Mouse (Mus musculus): ENCODE measurements around the gene Atp2a2. TPM values are rescaled to one million over a fixed set of nuclear protein-coding genes. Genes with fewer than 3 reads are reported as not detected.
A peak's percentile ranks its signal among the peaks of the same experiment; 100 is the strongest.

The Atp2a2 gene
- polyA plus RNA-seq, 1 experiment from 2014 or later: 43.5 TPM

DNA sequence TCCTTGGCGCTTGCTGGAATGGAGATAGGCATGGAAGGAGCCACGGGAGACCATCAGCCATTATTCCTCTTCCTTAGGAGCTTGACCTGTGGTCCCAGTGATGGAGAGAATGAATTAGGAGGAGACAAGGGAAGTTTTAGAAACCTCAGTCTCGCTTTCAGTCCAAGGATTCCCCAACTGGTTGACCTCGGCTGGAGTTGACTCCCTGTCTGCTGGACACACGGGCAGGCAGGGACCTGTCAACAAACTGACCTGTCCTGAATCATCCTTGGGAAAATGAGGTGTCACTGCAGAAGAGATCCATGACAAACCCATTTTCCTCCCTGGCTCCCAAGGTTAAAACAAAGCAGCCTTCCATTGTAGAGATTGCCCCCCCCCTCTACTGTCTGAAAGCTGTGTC lies 14.9 kb upstream of the Atp2a2 start:
- 84% methylated on average over 5 of the region's 5 CpGs for WGBS
- no peak overlapping the region for H3K4me2 ChIP-seq
- H3K36me3 ChIP-seq: no peaks in the 10 kb centered on the region
- H3K27ac ChIP-seq (replicated peaks): no peak overlapping the region
- H3K4me1 ChIP-seq (replicated peaks): peaks cover 22% of the 10 kb centered on the region
- no peak for ATAC-seq (ENCODE audit: low read depth)
- no peak overlapping the region for H3K9ac ChIP-seq
- H3K27me3 ChIP-seq: no peaks in the 10 kb centered on the region
- no peaks in the 10 kb centered on the region for H3K9me3 ChIP-seq
- H3K4me3 ChIP-seq: no peak overlapping the region

DNA sequence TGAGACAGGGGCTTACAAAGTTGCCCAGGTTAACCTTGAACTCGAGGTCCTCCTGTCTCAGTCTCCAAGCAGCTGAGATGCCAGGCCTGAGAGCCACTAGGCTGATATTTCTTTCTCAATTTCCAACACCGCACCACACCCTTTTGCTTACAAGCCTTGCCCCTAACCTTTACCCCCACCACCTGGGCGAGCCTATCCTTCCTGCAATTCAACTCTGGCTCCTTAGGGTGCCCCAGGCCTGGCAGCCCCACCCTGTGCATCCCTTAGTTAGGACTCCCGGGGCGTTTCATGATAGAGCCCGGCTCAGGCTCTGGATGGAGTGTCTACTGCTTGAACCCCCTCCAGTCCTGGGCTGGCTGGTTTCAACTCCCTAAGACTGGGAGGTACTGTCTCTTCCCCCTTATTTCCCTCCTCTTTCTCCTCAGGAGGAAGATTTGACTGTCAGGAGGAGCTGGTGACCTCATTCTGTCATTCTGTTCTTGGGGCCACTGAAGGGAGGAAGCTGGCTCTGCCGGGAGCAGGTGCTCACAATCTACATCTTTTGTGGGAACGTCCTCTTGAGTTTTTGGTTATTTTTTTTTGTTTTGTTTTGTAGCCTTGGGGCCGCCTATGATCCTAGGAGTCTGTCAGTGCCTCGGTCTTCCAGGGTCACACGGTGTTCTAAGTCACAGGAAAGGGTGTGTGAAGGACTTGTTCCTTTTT lies 14.2 kb upstream of the Atp2a2 start:
- Histone ChIP-seq H3K9ac (no peak overlapping the region), H3K27ac (replicated peaks) (no peak overlapping the region), H3K4me1 (replicated peaks) (peaks cover 25% of the 10 kb centered on the region), H3K27me3 (no peaks in the 10 kb centered on the region), H3K36me3 (no peaks in the 10 kb centered on the region), H3K4me2 (no peak overlapping the region), H3K4me3 (no peak overlapping the region), H3K9me3 (no peaks in the 10 kb centered on the region)
- 84% methylated on average over 11 of the region's 11 CpGs for WGBS
- no peak for ATAC-seq (ENCODE audit: low read depth)

DNA sequence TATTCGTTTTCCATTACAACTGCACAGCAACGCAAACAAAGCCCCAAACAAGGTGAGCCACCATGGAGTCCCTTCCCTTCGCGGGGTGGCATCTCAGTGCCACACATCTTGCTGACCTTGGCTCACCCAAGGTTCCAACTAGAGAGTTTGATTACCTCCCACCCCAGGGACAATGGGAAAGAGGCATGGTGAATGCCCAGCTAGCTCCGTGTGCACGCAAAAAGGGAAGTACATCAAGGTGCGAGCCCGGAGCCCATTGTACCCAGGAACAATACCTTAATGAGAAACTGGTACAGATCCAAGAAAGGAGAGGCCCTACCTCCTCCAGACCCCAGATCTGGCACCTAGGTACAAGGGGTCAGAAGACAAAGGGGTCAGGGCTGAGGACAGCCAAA lies 12.1 kb upstream of the Atp2a2 start:
- Histone ChIP-seq H3K9ac (no peak overlapping the region), H3K4me2 (peak overlapping the region; percentile 20; the same call in 1 of the 2 replicates), H3K27me3 (no peaks in the 10 kb centered on the region), H3K4me3 (no peak overlapping the region), H3K4me1 (replicated peaks) (peaks cover 28% of the 10 kb centered on the region), H3K9me3 (no peaks in the 10 kb centered on the region), H3K36me3 (no peaks in the 10 kb centered on the region), H3K27ac (replicated peaks) (no peak overlapping the region)
- 35% methylated on average over 8 of the region's 8 CpGs for WGBS
- no peak for ATAC-seq (ENCODE audit: low read depth)

DNA sequence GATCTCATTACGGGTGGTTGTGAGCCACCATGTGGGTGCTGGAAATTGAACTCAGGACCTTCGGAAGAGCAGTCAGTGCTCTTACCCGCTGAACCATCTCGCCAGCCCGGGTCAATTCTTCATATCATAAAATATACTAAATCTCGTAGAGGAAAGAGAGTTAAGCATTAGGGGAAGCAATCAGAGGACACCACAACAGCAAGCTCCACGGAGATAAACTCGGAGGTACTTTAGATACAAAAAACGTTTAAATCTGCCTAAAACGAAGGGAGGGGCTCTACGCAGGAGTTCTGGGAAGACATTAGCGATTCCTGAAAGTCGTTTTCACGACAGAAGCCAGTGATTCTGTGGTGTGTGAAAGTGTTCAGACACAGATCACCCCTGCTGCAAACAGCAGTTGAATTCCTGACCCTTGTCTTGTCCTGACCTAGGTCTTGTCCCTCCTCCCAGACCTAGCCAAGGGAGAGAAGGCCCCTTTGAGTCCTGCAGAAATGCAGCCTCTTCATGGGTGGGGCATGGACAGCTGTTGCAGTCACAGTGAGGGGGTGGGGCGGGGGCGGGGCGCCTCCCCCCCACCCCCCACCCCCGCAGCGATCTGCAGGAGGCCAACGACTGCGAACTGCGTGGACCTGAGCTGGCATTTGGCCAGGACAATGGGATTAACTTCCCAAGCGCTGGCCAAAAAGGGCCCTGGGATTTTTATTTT lies 11.5 kb upstream of the Atp2a2 start:
- 43% methylated on average over 22 of the region's 23 CpGs for WGBS
- H3K4me2 ChIP-seq: peak overlapping the region; percentile 20; the same call in 1 of the 2 replicates
- ATAC-seq (ENCODE audit: low read depth): no peak

DNA sequence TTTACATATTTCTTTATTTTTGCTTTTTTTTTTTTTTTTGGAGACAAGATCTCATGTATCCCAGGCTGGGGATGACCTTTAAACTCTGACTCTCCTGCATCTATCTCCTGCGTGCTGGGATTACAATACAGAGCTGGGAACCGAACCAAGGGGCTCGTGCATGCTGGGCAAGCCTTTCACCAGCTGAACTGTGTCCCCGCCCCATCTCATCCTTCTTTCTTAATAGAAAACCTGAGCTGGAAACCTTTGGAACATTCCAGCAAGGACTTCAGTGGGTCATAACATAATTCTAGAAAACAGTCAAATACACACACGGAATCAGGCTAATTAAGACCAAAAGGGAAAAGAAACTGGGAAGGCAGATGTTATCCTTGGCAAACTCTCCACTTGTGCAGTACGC lies 10.0 kb upstream of the Atp2a2 start:
- Histone ChIP-seq H3K4me3 (no peak overlapping the region), H3K27me3 (no peaks in the 10 kb centered on the region), H3K36me3 (no peaks in the 10 kb centered on the region), H3K27ac (replicated peaks) (no peak overlapping the region), H3K4me2 (no peak overlapping the region), H3K9me3 (no peaks in the 10 kb centered on the region), H3K4me1 (replicated peaks) (peaks cover 16% of the 10 kb centered on the region), H3K9ac (no peak overlapping the region)
- 74% methylated on average over 6 of the region's 6 CpGs for WGBS
- ATAC-seq (ENCODE audit: low read depth): no peak

More for the DNA sequence above, 11.5 kb upstream of the Atp2a2 start:
- Histone ChIP-seq H3K27ac (replicated peaks) (no peak overlapping the region), H3K36me3 (no peaks in the 10 kb centered on the region), H3K4me3 (no peak overlapping the region), H3K27me3 (no peaks in the 10 kb centered on the region), H3K9me3 (no peaks in the 10 kb centered on the region), H3K4me1 (replicated peaks) (peaks cover 22% of the 10 kb centered on the region), H3K9ac (0 out of 2 replicates have a peak overlapping the region, but pooled peaks have one; percentile 8)

DNA sequence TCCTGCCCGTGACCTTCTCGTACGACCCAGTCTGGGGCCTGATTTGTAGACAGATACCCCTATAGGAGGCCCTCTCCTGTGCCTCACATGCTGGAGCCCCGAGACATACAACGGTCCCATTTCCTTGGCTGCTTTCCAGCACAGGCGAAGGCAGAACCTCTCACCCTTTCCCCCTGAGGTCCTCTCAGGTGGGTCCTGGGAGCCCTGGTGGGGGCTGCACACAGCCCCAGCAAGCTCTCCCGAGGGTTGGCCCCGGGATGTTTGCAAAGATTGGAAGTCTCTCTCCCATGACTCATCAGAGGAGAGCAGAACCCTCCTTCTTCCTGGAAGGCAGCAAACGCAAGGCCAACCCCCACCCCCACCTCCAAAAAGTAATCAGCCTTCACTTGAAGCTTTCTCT lies 9.4 kb upstream of the Atp2a2 start:
- no peaks in the 10 kb centered on the region for H3K27me3 ChIP-seq
- H3K27ac ChIP-seq (replicated peaks): no peak overlapping the region
- H3K4me2 ChIP-seq: no peak overlapping the region
- H3K4me1 ChIP-seq (replicated peaks): peaks cover 16% of the 10 kb centered on the region
- WGBS: 69% methylated on average over 9 of the region's 9 CpGs
- H3K9me3 ChIP-seq: no peaks in the 10 kb centered on the region
- no peak overlapping the region for H3K4me3 ChIP-seq
- ATAC-seq (ENCODE audit: low read depth): no peak
- H3K9ac ChIP-seq: no peak overlapping the region
- no peaks in the 10 kb centered on the region for H3K36me3 ChIP-seq

DNA sequence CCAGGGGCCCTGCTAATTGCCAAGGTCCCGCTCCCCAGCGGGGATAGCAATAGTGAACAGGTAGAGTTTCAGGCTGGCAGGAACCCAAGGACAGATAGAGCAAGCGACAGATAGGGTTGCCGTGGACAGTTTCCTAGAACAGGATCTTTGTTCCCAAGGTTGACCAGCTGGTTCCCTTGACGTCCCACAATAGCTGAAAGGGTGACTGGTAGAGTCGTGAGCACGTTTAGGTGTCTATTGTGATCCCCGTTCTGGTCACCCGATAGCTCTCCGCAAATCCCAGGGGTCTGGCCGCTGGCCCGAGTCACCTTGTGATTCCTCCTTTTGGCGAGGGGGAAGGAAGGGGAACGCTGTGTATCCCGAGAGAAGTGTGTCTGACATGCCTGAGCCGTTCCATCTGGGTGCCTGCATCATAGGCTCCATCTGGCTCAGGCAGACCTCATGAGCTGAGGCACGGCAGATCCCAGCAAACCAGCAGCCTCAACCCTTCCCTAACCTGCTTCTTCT lies 8.7 kb upstream of the Atp2a2 start:
- Histone ChIP-seq H3K4me3 (no peak overlapping the region), H3K27me3 (no peaks in the 10 kb centered on the region), H3K4me2 (no peak overlapping the region), H3K4me1 (replicated peaks) (peaks cover 16% of the 10 kb centered on the region), H3K9me3 (no peaks in the 10 kb centered on the region), H3K36me3 (no peaks in the 10 kb centered on the region), H3K9ac (no peak overlapping the region), H3K27ac (replicated peaks) (no peak overlapping the region)
- ATAC-seq (ENCODE audit: low read depth): no peak
- WGBS: 67% methylated on average over 17 of the region's 17 CpGs

DNA sequence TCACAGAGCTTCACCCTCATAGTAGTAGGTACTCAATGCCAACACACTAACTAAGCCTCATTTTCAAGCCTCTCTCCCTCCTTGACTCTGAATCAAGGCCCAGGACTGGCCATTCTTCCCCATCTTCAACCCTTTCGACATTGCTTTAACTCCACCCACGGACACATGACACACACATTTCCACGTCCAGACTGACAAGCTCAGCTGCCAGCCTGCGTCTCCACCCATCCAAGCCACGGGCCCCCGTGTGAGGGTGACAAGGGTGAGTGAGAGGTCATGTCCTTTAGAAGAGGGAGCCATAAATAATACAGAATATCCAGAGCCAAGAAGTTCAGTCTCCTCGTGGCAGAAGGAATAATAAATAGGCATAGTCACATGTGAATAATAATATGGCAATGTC lies 7.6 kb upstream of the Atp2a2 start:
- Histone ChIP-seq H3K27me3 (no peaks in the 10 kb centered on the region), H3K4me2 (no peak overlapping the region), H3K4me1 (replicated peaks) (peaks cover 16% of the 10 kb centered on the region), H3K27ac (replicated peaks) (no peak overlapping the region), H3K9me3 (no peaks in the 10 kb centered on the region), H3K36me3 (no peaks in the 10 kb centered on the region), H3K4me3 (no peak overlapping the region), H3K9ac (no peak overlapping the region)
- ATAC-seq (ENCODE audit: low read depth): no peak
- WGBS: 49% methylated on average over 7 of the region's 7 CpGs

DNA sequence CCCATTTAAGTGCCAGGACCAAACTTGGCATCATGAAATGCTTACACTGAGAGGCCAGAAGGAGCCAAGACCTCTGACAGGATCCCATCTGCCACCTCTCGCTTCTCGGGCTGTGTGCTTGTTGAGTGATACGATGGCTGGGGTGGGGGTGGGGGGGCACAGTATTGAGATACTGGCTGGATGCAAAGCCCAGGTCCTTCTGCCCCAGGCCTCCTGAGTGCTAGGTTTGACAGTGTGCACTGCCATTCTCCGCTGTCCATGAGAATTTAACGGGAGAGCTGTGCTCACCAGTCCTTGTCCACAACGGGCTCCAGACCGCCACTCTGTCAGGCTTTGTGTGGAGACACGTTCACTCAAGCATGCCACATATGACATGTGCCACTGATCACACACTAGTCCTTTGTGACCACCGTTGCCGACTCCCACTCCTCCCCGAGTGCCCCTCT lies 6.9 kb upstream of the Atp2a2 start:
- Histone ChIP-seq H3K4me3 (no peak overlapping the region), H3K36me3 (no peaks in the 10 kb centered on the region), H3K27ac (replicated peaks) (no peak overlapping the region), H3K27me3 (no peaks in the 10 kb centered on the region), H3K9me3 (no peaks in the 10 kb centered on the region), H3K9ac (no peak overlapping the region), H3K4me1 (replicated peaks) (peaks cover 11% of the 10 kb centered on the region), H3K4me2 (no peak overlapping the region)
- 0 out of 2 replicates have a peak, but pooled peaks have one; percentile 8 for ATAC-seq (ENCODE audit: low read depth)
- 85% methylated on average over 11 of the region's 11 CpGs for WGBS

DNA sequence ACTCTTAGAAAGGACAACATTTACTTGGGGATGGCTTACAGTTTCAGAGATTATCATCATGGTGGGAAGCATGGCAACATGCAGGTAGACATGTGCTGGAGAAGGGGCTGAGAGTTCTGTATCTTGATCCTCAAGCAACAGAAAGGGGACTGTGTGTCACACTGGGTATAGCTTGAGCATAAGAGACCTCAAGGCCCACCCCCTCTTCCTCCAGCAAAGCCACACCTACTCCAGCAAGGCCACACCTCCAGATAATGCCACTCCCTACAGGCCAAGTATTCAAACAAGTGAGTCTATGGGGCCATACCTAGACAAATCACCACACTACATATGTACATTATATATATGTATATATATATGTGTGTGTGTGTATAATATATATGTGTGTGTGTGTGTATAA lies 5.4 kb upstream of the Atp2a2 start:
- peaks cover 20% of the 10 kb centered on the region for H3K4me1 ChIP-seq (replicated peaks)
- H3K27me3 ChIP-seq: no peaks in the 10 kb centered on the region
- no peak overlapping the region for H3K4me2 ChIP-seq
- no peaks in the 10 kb centered on the region for H3K9me3 ChIP-seq
- no peak overlapping the region for H3K27ac ChIP-seq (replicated peaks)
- no peak for ATAC-seq (ENCODE audit: low read depth)
- H3K9ac ChIP-seq: no peak overlapping the region
- H3K4me3 ChIP-seq: no peak overlapping the region
- H3K36me3 ChIP-seq: no peaks in the 10 kb centered on the region

DNA sequence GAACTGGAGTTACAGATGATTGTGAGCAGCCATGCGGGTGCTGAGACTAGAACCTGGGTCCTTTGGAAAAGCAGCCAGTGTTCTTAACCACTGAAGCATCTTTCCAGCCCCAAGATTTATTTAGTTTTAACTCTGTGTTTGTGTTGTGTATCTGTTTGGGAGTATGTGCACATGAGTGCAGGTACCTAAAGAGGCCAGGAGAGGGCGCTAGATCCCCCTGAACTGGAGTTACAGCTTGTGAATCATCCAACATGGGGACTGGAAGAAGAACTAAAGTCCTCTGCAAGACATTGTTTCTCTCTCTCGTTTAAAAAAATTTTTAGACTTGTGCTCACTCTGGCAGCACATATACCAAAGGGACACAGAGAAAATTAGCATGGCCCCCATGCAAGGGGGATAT lies 4.4 kb upstream of the Atp2a2 start:
- no peaks in the 10 kb centered on the region for H3K9me3 ChIP-seq
- no peak for ATAC-seq (ENCODE audit: low read depth)
- H3K36me3 ChIP-seq: no peaks in the 10 kb centered on the region
- no peak overlapping the region for H3K9ac ChIP-seq
- no peak overlapping the region for H3K4me2 ChIP-seq
- H3K27ac ChIP-seq (replicated peaks): no peak overlapping the region
- H3K4me3 ChIP-seq: no peak overlapping the region
- H3K4me1 ChIP-seq (replicated peaks): peaks cover 19% of the 10 kb centered on the region
- 88% methylated on average over 3 of the region's 3 CpGs for WGBS
- H3K27me3 ChIP-seq: no peaks in the 10 kb centered on the region

DNA sequence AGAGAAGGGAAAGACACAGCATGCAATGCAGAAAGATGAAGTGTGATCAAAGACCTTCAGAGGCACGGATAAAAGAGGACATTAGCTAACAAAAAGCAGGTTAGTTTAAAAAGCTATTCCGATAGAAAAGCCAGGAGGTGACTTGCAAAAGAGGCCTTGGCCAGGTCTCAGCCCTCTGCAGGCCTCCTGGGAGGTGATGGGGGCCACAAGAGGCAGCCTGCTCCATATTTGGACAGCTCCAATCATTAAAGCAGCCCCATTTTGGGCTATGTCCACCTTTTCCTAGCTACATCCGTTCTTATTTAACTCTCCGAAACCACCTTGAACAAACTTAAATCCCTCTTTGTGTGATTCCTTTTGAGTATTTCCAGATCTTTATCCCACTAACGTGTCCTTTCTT lies 3.5 kb upstream of the Atp2a2 start:
- Histone ChIP-seq H3K9ac (no peak overlapping the region), H3K27ac (replicated peaks) (no peak overlapping the region), H3K36me3 (no peaks in the 10 kb centered on the region), H3K9me3 (no peaks in the 10 kb centered on the region), H3K4me2 (no peak overlapping the region), H3K27me3 (no peaks in the 10 kb centered on the region), H3K4me1 (replicated peaks) (peaks cover 18% of the 10 kb centered on the region), H3K4me3 (no peak overlapping the region)
- ATAC-seq (ENCODE audit: low read depth): no peak
- 84% methylated on average over 5 of the region's 5 CpGs for WGBS
